Mouse (Mus musculus) MEL (cell line): ENCODE results near the gene Nod1. TPM values are rescaled to one million over a fixed set of nuclear protein-coding genes. Genes with fewer than 3 reads are reported as not detected.

Experiments
- DNase-seq: peaks from one replicate; pipeline ENCODE4 v3.0.0; 2011; ENCODE audit warnings: low read depth, low spot score
- H3K27ac ChIP-seq: 2 replicates; pipeline ENCODE4 v1.5.1; 2012; ENCODE audit warnings: low read depth, mild to moderate bottlenecking, control low read depth, low read length, moderate library complexity; ENCODE audit not compliant: control insufficient read depth
- H3K27me3 ChIP-seq, 2 experiments: fragments of 150-350 bp in 1 of 2; sonication (generic) in 1 of 2; 2 replicates each; pipeline ENCODE4 v1.6.1; 2012; ENCODE audit warnings: low read length in 2 of 2, mild to moderate bottlenecking in 2 of 2, improper control_type of control experiment in 1 of 2, moderate library complexity in 1 of 2; ENCODE audit not compliant: insufficient read depth in 2 of 2, control insufficient read depth in 1 of 2
- H3K36me3 ChIP-seq, 2 experiments: 2 replicates each; pipeline ENCODE4 v1.6.1; 2012 to 2014; ENCODE audit warnings: low read length in 2 of 2, improper control_type of control experiment in 1 of 2, inconsistent platforms in 1 of 2, mild to moderate bottlenecking in 1 of 2; ENCODE audit not compliant: insufficient read depth in 2 of 2, control insufficient read depth in 1 of 2
- H3K4me1 ChIP-seq, 2 experiments: fragments of 150-350 bp in 1 of 2; sonication (generic) in 1 of 2; 2 replicates each; pipeline ENCODE4 v1.6.1; 2012; ENCODE audit warnings: low read length in 2 of 2, improper control_type of control experiment in 1 of 2, mild to moderate bottlenecking in 1 of 2; ENCODE audit not compliant: insufficient read depth in 2 of 2, control insufficient read depth in 1 of 2
- H3K4me3 ChIP-seq, 2 experiments: fragments of 150-350 bp in 1 of 2; sonication (generic) in 1 of 2; 2 replicates each; pipeline ENCODE4 v1.5.1; 2012; ENCODE audit warnings: low read depth in 2 of 2, low read length in 2 of 2, mild to moderate bottlenecking in 2 of 2, moderate library complexity in 2 of 2, control low read depth in 1 of 2, improper control_type of control experiment in 1 of 2; ENCODE audit not compliant: control insufficient read depth in 1 of 2, insufficient read depth in 1 of 2
- H3K79me2 ChIP-seq: 2 replicates; pipeline ENCODE4 v1.6.1; 2012; ENCODE audit warnings: mild to moderate bottlenecking, low read length, moderate library complexity; ENCODE audit not compliant: control insufficient read depth, poor library complexity, insufficient read depth
- H3K9ac ChIP-seq: 2 replicates; pipeline ENCODE4 v1.6.1; 2012; ENCODE audit warnings: low read depth, mild to moderate bottlenecking, control low read depth, low read length, moderate library complexity; ENCODE audit not compliant: control insufficient read depth, poor library complexity, severe bottlenecking
- H3K9me3 ChIP-seq: fragments of 150-350 bp; sonication (generic); replicated peaks from 2 replicates; pipeline ENCODE4 v1.6.1; 2012; ENCODE audit warnings: mild to moderate bottlenecking, low read length, improper control_type of control experiment, moderate library complexity; ENCODE audit not compliant: insufficient read depth
- CHD1 ChIP-seq: IDR thresholded peaks from 2 replicates; pipeline ENCODE4 v1.6.1; 2012; ENCODE audit warnings: low read depth, mild to moderate bottlenecking, inconsistent platforms, low read length, improper control_type of control experiment
- E2F4 ChIP-seq: IDR thresholded peaks from 2 replicates; pipeline ENCODE4 v1.6.1; 2011; ENCODE audit warnings: low read depth, low read length, improper control_type of control experiment, borderline replicate concordance
- ELF1 ChIP-seq: IDR thresholded peaks from 2 replicates; pipeline ENCODE4 v1.6.1; 2014; ENCODE audit warnings: low read depth, mild to moderate bottlenecking, inconsistent platforms, low read length, improper control_type of control experiment, moderate library complexity
- EP300 ChIP-seq, 2 experiments: IDR thresholded peaks; 2 replicates each; pipeline ENCODE4 v1.6.1; 2011; ENCODE audit warnings: improper control_type of control experiment in 2 of 2, low read length in 2 of 2, low read depth in 1 of 2, mild to moderate bottlenecking in 1 of 2
- GABPA ChIP-seq: IDR thresholded peaks from 2 replicates; pipeline ENCODE4 v1.6.1; 2012; ENCODE audit warnings: low read depth, mild to moderate bottlenecking, inconsistent platforms, low read length, improper control_type of control experiment, moderate library complexity
- GATA1 ChIP-seq: IDR thresholded peaks from 2 replicates; pipeline ENCODE4 v1.6.1; 2011; ENCODE audit warnings: low read depth, low read length, improper control_type of control experiment
- HCFC1 ChIP-seq: IDR thresholded peaks from 2 replicates; pipeline ENCODE4 v1.6.1; 2012; ENCODE audit warnings: low read depth, mild to moderate bottlenecking, inconsistent platforms, low read length, improper control_type of control experiment, moderate library complexity
- MAFK ChIP-seq: IDR thresholded peaks from 2 replicates; pipeline ENCODE4 v1.6.1; 2011; ENCODE audit warnings: low read depth, mild to moderate bottlenecking, low read length, improper control_type of control experiment, borderline replicate concordance
- MAZ ChIP-seq: IDR thresholded peaks from 2 replicates; pipeline ENCODE4 v1.6.1; 2012; ENCODE audit warnings: low read depth, mild to moderate bottlenecking, inconsistent platforms, low read length, improper control_type of control experiment
- MXI1 ChIP-seq: IDR thresholded peaks from 2 replicates; pipeline ENCODE4 v1.6.1; 2011; ENCODE audit warnings: mild to moderate bottlenecking, low read depth, low read length, improper control_type of control experiment
- MYB ChIP-seq: IDR thresholded peaks from 2 replicates; pipeline ENCODE4 v1.6.1; 2011; ENCODE audit warnings: mild to moderate bottlenecking, low read depth, low read length, improper control_type of control experiment
- NELFE ChIP-seq: IDR thresholded peaks from 2 replicates; pipeline ENCODE4 v1.6.1; 2011; ENCODE audit warnings: low read depth, low read length, improper control_type of control experiment
- POLR2A ChIP-seq, 2 experiments: IDR thresholded peaks; 2 replicates each; pipeline ENCODE4 v1.6.1; 2011 to 2012; ENCODE audit warnings: low read length in 2 of 2, mild to moderate bottlenecking in 2 of 2, control low read depth in 1 of 2, improper control_type of control experiment in 1 of 2, low read depth in 1 of 2, moderate library complexity in 1 of 2; ENCODE audit not compliant: control insufficient read depth in 1 of 2, insufficient read depth in 1 of 2, poor library complexity in 1 of 2
- POLR2AphosphoS2 ChIP-seq: IDR thresholded peaks from 2 replicates; pipeline ENCODE4 v1.6.1; 2011; ENCODE audit warnings: low read length, improper control_type of control experiment
- RCOR1 ChIP-seq: IDR thresholded peaks from 2 replicates; pipeline ENCODE4 v1.6.1; 2012; ENCODE audit warnings: low read depth, mild to moderate bottlenecking, inconsistent platforms, low read length, improper control_type of control experiment
- SMC3 ChIP-seq: IDR thresholded peaks from 2 replicates; pipeline ENCODE4 v1.6.1; 2011; ENCODE audit warnings: low read depth, low read length, improper control_type of control experiment
- TBP ChIP-seq: IDR thresholded peaks from 2 replicates; pipeline ENCODE4 v1.8.0; 2011; ENCODE audit warnings: low read depth, low read length, improper control_type of control experiment
- USF1 ChIP-seq: IDR thresholded peaks from 2 replicates; pipeline ENCODE4 v1.6.1; 2014; ENCODE audit warnings: low read depth, mild to moderate bottlenecking, inconsistent platforms, low read length, improper control_type of control experiment, moderate library complexity
- USF2 ChIP-seq, 2 experiments: IDR thresholded peaks; 2 replicates each; pipeline ENCODE4 v1.6.1; 2011 to 2012; ENCODE audit warnings: improper control_type of control experiment in 2 of 2, low read length in 2 of 2, borderline replicate concordance in 1 of 2, inconsistent platforms in 1 of 2, low read depth in 1 of 2, mild to moderate bottlenecking in 1 of 2; ENCODE audit not compliant: insufficient read depth in 1 of 2
- polyA plus RNA-seq, 2 experiments: library from polyadenylated mRNA; stranded (reverse) in 1 of 2; unstranded in 1 of 2; fragments of >175 nt in 1 of 2; fragments of >200 nt in 1 of 2; gene quantifications; 2 replicates each; pipeline versions ENCODE4 v1.2.1 to v1.2.4; 2012; ENCODE audit warnings: low replicate concordance in 2 of 2, low read depth in 1 of 2; ENCODE audit not compliant: insufficient read length in 2 of 2, insufficient read depth in 1 of 2, missing spikeins in 1 of 2
- total RNA-seq: library from RNA; depleted of rRNA; stranded (reverse); fragments of 300-350 nt; gene quantifications from 2 replicates; pipeline ENCODE4 v1.2.3, GENCODE M21; 2012

Nod1 gene
- total and polyA plus RNA-seq, 3 experiments: 0.12 to 0.21 TPM; not detected in 1

- Histone ChIP-seq H3K36me3 (no peaks in the 10 kb centered on the region), H3K4me1 (no peaks in the 10 kb centered on the region), H3K9ac (no peak overlapping the region), H3K9me3 (no peaks in the 10 kb centered on the region), H3K27ac (no peak overlapping the region), H3K79me2 (no peaks in the 10 kb centered on the region), H3K27me3 (peaks cover 4 to 5% of the 10 kb centered on the region in 2 experiments), H3K4me3 (no peak overlapping the region)
- no peak for DNase-seq
- TF ChIP-seq GATA1: 0 out of 2 replicates have a peak, but pooled peaks have one; percentile 20
- TF ChIP-seq POLR2AphosphoS2: no peak
- no peak for TF ChIP-seq USF2 (IDR thresholded peaks at IDR 0.05; ENCODE audit: borderline replicate concordance in 1 of 2, insufficient read depth in 1 of 2, low read depth in 1 of 2, low read length in 2 of 2)
Measured at GRCm38 (mm10) chr6:55010330-55011091, 38.1 kb upstream of the Nod1 start.

DNA sequence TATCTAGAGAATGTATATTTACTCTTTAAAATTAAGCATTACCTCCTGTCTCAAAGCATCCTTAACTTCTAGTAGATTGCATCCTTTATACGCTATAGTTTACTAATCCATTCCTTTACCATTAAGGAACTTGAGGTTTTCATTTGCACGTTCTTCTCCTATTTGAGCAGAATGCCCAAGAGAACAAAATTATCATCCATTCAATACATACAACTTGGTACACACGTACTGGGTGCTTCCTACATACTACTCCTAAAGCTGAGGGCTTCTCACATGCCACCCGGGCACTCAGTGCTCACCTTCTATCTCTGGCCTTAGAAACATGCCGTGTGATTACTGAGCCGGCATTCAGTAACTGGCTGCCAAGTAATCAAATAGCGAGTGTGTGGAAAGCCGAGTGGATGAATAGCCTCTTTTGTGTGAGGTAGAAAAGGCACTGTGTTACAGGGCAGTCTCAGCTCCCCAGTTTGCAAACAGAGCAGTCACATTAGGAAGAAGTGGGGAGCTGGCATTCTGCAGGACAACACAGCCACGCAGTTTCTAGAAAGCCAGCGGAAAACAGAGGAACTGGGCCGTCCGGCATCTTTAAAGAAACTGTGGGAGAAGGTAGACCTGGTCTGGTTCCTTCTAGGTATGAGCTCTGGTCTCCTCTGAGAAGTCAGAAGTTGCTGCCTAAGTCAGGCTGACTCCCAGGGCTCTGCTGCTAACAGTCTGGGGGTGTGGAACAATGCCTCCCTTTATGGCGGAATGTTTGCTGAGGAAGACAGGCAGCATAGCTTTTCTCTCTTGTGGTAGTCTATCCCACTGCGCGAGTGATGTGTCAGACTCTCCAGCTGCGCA lies 37.2 kb upstream of the Nod1 start:
- Histone ChIP-seq H3K36me3 (no peaks in the 10 kb centered on the region), H3K9ac (no peak overlapping the region), H3K4me1 (no peaks in the 10 kb centered on the region), H3K9me3 (no peaks in the 10 kb centered on the region), H3K79me2 (no peaks in the 10 kb centered on the region), H3K27ac (no peak overlapping the region), H3K27me3 (peaks cover 6 to 9% of the 10 kb centered on the region in 2 experiments), H3K4me3 (no peak overlapping the region)
- TF ChIP-seq GABPA: no peak
- TF ChIP-seq TBP: no peak
- TF ChIP-seq SMC3: no peak
- TF ChIP-seq MAFK: no peak
- TF ChIP-seq MYB: no peak
- no peak for TF ChIP-seq NELFE
- no peak for TF ChIP-seq MXI1
- TF ChIP-seq USF2 (IDR thresholded peaks at IDR 0.05; ENCODE audit: borderline replicate concordance in 1 of 2, insufficient read depth in 1 of 2, low read depth in 1 of 2, low read length in 2 of 2): no peak
- no peak for TF ChIP-seq CHD1
- no peak for TF ChIP-seq POLR2A (IDR thresholded peaks at IDR 0.05; ENCODE audit: control insufficient read depth in 1 of 2, insufficient read depth in 1 of 2, low read depth in 1 of 2, low read length in 2 of 2, poor library complexity in 1 of 2)
- TF ChIP-seq ELF1: no peak
- TF ChIP-seq E2F4: no peak
- TF ChIP-seq USF1: no peak
- no peak for TF ChIP-seq MAZ
- TF ChIP-seq RCOR1: no peak
- no peak for TF ChIP-seq HCFC1
- TF ChIP-seq EP300 (IDR thresholded peaks at IDR 0.05; ENCODE audit: low read depth in 1 of 2, low read length in 2 of 2): no peak
- no peak for DNase-seq
